Mouse (Mus musculus) midbrain, embryonic 12.5 days (tissue): ENCODE data around the gene Ralgps1. TPM values are rescaled to one million over a fixed set of nuclear protein-coding genes. Genes with fewer than 3 reads are reported as not detected.
"Not testable (repeated sequence)": the region's sequence is repeated elsewhere in the genome, so short reads cannot be mapped to it uniquely, and the experiment has no call there.

Experiments
- ATAC-seq: fragments of 200-750 bp; cut with Nextera tagmentation; 2 replicates; pipeline ENCODE4 v1.8.0; 2017; ENCODE audit warnings: low read depth, moderate TSS enrichment, moderate library complexity; ENCODE audit not compliant: low FRiP score
- H3K27ac ChIP-seq: fragments of 300-500 bp; sonication (generic); replicated peaks from 2 replicates; pipeline ENCODE4 v1.5.1; 2016; ENCODE audit warnings: mild to moderate bottlenecking
- H3K27me3 ChIP-seq: fragments of 300-500 bp; sonication (generic); 2 replicates; pipeline ENCODE4 v1.6.1; 2016; ENCODE audit warnings: mild to moderate bottlenecking
- H3K36me3 ChIP-seq: fragments of 300-500 bp; sonication (generic); 2 replicates; pipeline ENCODE4 v1.6.1; 2016
- H3K4me1 ChIP-seq: fragments of 300-500 bp; sonication (generic); 2 replicates; pipeline ENCODE4 v1.6.1; 2016
- H3K4me2 ChIP-seq: fragments of 300-500 bp; sonication (generic); replicated peaks from 2 replicates; pipeline ENCODE4 v1.6.1; 2016; ENCODE audit warnings: mild to moderate bottlenecking, moderate library complexity
- H3K4me3 ChIP-seq: fragments of 300-500 bp; sonication (generic); 2 replicates; pipeline ENCODE4 v1.5.1; 2016; ENCODE audit warnings: mild to moderate bottlenecking
- H3K9ac ChIP-seq: fragments of 300-500 bp; sonication (generic); replicated peaks from 2 replicates; pipeline ENCODE4 v1.6.1; 2016; ENCODE audit warnings: mild to moderate bottlenecking, moderate library complexity
- H3K9me3 ChIP-seq: fragments of 300-500 bp; sonication (generic); 2 replicates; pipeline ENCODE4 v1.6.1; 2016; ENCODE audit warnings: mild to moderate bottlenecking
- WGBS: fragments of 180-500 bp; shearing (Covaris S2); methylation state at CpG from one replicate; pipeline ENCODE4 v1.1.7; 2016; 5-methylcytosine and 5-hydroxymethylcytosine counted together
- polyA plus RNA-seq: library from polyadenylated mRNA; unstranded; fragments of >200 nt; fragmentation: Nextera tagmentation; extraction: Ambion mirVana; gene quantifications from 2 replicates; pipeline ENCODE4 v1.2.1, GENCODE M21; 2016

Gene Ralgps1
- polyA plus RNA-seq, 1 experiment from 2014 or later: 26.6 TPM

DNA sequence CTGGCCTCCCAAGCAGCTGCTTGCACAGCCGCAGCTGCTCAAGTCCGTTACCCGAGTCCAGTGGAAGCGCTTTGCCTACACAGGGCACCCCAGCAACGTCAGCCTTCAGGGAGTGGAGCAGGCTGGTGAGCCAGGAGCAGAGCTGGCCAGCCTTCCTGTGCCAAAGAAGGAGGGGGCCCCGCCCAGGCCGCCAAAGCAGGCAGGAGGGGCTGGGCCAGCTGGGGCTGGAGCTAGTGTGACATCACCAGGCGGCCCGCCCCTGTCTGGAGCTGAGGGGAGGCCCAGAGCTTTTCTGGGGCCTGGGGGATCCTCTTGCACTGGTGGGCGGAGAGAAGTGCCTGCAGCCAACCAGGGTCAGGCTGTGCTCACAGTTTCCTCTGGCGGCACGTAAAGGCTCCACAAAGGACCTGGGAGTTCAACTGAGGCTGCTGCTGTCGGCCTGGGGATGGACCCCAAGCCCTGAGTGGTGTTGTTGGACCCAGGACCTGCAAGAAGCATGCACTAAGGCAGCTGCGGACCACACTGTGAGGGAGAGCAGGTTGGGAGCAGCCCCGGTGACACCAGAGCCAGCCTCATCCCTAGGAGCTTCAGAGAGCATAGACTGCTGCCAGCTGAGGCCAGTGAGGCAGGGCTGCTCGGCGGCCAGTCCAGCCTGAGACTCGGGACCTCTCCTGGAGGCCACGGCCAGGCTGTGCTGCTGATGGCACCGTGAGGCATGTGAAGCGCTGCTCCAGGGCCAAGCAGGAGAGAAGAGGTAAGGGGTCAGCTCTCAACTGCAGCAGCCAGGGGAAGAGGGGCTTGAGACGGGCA, 155.4 kb downstream of the Ralgps1 start, which contains the start of gene Angptl2:
Gene Angptl2, plus strand, starts transcription at position 370 of the 810 bp plus-strand sequence.
- peak within 1 kb of the TSS; percentile 86 for H3K27ac ChIP-seq
- peak; percentile 96 for ATAC-seq
- peak within 1 kb of the TSS; percentile 73 for H3K4me2 ChIP-seq
- H3K27me3 ChIP-seq: 0 out of 2 replicates have a peak, but pooled peaks cover 6% of the 10 kb centered on the region
- H3K9me3 ChIP-seq: no peaks in the 10 kb centered on the region
- 0 out of 2 replicates have a peak, but pooled peaks cover under 1% of the 10 kb centered on the region for H3K36me3 ChIP-seq
- peaks cover 49% of the 10 kb centered on the region for H3K4me1 ChIP-seq
- H3K9ac ChIP-seq: peak within 1 kb of the TSS; percentile 63
- H3K4me3 ChIP-seq: peak within 1 kb of the TSS; percentile 46
- under 1% methylated on average over 22 of the region's 22 CpGs for whole genome bisulfite sequencing

DNA sequence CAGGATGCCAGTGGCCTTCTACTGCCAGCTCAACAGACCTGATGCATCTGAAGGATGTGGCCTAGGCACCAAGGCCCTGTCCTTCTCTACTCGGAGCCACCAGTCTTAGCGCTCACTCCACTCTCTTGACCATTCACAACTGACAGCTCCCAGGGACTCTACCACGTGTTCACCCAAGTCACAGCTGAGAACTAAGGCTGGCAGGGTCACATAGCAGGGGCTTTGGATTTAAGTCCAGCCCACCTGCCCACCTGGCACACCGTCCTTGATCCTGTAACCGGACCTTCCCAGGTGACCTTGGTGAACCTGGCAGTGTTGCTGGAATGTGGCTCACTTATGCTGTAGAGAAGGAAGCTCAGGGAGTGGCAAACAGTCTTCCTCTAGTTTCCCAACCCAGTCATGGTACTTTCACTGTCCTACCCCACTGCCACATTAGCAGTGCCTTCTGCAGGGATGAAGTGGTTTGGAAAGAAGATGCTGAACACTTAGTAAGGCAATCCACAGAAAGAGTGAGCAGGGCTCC, 156.0 kb downstream of the Ralgps1 start:
- Histone ChIP-seq H3K4me3 (peak overlapping the region; percentile 46; the same call in 1 of the 2 replicates), H3K9ac (peak overlapping the region; percentile 1; the same call in 1 of the 2 replicates), H3K36me3 (no peaks in the 10 kb centered on the region), H3K4me1 (peaks cover 48% of the 10 kb centered on the region), H3K4me2 (peak overlapping the region; percentile 73), H3K9me3 (no peaks in the 10 kb centered on the region), H3K27ac (peak overlapping the region; percentile 86), H3K27me3 (0 out of 2 replicates have a peak, but pooled peaks cover 6% of the 10 kb centered on the region)
- peak; percentile 17; the same call in 1 of the 2 replicates for ATAC-seq
- 68% methylated on average over 5 of the region's 5 CpGs for WGBS

DNA sequence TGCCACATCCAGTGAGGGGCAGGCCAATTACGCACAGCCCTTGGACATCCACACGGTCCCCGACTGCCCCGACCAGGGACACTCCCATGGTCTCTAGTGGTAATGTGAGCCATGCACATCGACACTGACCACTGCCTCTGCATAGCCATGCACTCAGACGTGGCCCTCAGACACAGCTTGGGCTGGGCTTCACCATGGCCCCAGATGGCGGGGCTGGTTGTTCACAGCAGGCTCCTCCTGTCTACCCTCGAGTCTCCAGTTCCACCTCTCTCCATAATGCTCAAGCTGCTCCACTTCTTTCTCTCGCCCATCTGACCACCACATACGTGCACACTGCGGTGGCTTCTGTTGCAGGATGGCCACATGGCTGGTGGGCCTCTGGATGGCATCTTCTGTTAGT, 160.0 kb downstream of the Ralgps1 start:
- not testable (repeated sequence) for H3K9me3 ChIP-seq, H3K9ac ChIP-seq, H3K27ac ChIP-seq, ATAC-seq, H3K4me2 ChIP-seq, H3K4me3 ChIP-seq, H3K36me3 ChIP-seq, H3K27me3 ChIP-seq
- 85% methylated on average over 11 of the region's 11 CpGs for WGBS
- peaks cover 22% of the 10 kb centered on the region for H3K4me1 ChIP-seq

DNA sequence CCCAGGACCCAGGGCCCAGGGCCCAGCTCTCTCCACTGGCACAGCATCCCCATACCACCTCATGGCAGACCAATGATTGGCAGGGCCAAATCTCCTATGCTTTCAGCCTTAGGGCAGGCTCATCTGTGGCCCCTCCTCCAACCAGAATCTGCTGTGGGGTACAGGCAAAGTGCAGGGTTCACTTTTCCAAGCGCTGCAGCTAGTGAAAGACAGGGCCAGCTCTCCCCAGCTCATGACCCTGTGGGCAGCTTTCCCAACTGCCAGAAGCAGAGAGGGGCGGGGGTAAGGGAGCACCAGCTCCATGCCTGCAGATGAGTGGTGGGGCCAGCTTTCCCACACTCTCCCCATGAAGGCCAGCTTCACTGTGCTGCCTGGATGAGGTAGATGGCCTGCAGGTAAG, 160.4 kb downstream of the Ralgps1 start:
- ATAC-seq: no peak
- H3K9me3 ChIP-seq: no peaks in the 10 kb centered on the region
- no peak overlapping the region for H3K9ac ChIP-seq
- 0 out of 2 replicates have a peak, but pooled peaks cover 6% of the 10 kb centered on the region for H3K27me3 ChIP-seq
- H3K4me3 ChIP-seq: no peak overlapping the region
- H3K4me1 ChIP-seq: peaks cover 22% of the 10 kb centered on the region
- H3K4me2 ChIP-seq: no peak overlapping the region
- no peak overlapping the region for H3K27ac ChIP-seq
- WGBS: 83% methylated on average over 2 of the region's 2 CpGs
- no peaks in the 10 kb centered on the region for H3K36me3 ChIP-seq

DNA sequence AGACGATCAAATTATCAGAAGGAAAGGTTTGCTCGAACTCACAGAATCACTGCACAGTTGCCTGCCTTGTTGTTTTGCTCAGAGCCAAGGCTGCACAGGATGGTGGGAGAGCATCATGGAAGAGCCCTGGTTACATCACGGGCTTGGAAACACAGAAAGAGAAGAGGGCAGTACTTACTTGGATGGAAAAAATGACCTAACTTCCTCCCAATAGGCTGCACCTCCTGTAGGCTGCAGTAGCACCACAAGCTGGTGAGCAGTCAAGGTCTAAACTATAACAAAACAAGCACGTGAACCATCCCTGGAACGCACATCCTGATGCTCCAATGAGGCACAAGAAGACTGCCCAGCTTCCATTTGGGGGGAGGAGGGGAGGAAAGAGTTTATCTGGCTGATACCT, 163.2 kb downstream of the Ralgps1 start:
- Histone ChIP-seq H3K27me3 (no peaks in the 10 kb centered on the region), H3K9me3 (no peaks in the 10 kb centered on the region), H3K4me3 (no peak overlapping the region), H3K27ac (no peak overlapping the region), H3K4me2 (no peak overlapping the region), H3K9ac (no peak overlapping the region), H3K36me3 (no peaks in the 10 kb centered on the region), H3K4me1 (peaks cover 26% of the 10 kb centered on the region)
- no peak for ATAC-seq
- WGBS: 89% methylated on average over 5 of the region's 5 CpGs

DNA sequence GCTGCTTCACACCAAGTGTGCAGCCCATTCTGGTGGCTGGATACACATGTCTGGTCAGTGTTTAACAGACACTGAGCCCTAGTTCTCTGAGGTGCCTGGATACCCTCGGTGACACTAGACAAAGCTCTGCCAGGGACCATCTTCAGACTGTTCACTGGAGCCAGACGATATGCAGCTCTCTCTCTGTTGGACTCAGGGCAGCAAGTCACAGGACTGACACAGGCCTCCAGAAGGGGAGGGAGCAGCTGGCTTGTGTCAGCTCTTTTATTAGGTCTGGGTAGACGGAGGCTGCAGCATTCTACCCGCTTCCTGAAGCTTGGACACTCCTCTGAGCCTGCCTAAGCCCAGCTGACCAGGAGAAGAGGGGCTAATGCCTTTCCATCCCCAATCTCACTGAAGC, 164.2 kb downstream of the Ralgps1 start:
- ATAC-seq: no peak
- H3K9ac ChIP-seq: no peak overlapping the region
- H3K27ac ChIP-seq: peak overlapping the region; percentile 30; the same call in 1 of the 2 replicates
- H3K9me3 ChIP-seq: no peaks in the 10 kb centered on the region
- no peaks in the 10 kb centered on the region for H3K36me3 ChIP-seq
- H3K4me2 ChIP-seq: no peak overlapping the region
- H3K27me3 ChIP-seq: no peaks in the 10 kb centered on the region
- no peak overlapping the region for H3K4me3 ChIP-seq
- 31% methylated on average over 4 of the region's 4 CpGs for WGBS
- peaks cover 27% of the 10 kb centered on the region for H3K4me1 ChIP-seq

DNA sequence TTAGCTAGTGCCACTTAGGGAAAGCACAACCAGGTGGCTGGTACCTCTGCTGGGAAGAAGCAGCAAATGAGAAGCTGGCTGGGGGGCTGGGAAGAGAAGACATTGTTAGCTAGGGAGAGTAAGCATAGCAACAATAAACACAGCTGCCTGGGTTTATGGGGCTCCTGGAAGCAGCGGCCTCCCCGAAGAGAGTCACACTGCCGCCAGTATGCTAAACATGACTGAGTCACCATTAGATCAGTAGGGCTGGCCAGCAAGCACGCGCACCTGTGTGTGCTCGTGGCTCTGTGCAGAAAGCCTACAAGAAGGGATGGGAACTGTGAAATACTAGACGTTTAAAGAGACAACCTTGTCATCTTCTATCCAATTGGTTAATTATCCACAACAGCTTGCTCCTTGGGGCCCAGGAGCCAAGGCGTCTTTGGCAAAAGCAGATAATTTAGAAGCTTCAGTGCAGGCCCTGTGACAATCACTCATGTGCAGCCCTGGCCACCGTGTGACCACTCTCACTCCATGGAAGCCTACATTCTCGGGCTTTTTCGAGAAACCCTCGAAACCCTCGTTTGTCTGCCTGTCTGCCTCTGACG, 165.3 kb downstream of the Ralgps1 start:
- Histone ChIP-seq H3K9me3 (no peaks in the 10 kb centered on the region), H3K4me3 (no peak overlapping the region), H3K4me1 (peaks cover 27% of the 10 kb centered on the region), H3K4me2 (no peak overlapping the region), H3K27me3 (no peaks in the 10 kb centered on the region), H3K36me3 (no peaks in the 10 kb centered on the region), H3K9ac (no peak overlapping the region), H3K27ac (no peak overlapping the region)
- WGBS: 58% methylated on average over 14 of the region's 14 CpGs
- ATAC-seq: no peak

DNA sequence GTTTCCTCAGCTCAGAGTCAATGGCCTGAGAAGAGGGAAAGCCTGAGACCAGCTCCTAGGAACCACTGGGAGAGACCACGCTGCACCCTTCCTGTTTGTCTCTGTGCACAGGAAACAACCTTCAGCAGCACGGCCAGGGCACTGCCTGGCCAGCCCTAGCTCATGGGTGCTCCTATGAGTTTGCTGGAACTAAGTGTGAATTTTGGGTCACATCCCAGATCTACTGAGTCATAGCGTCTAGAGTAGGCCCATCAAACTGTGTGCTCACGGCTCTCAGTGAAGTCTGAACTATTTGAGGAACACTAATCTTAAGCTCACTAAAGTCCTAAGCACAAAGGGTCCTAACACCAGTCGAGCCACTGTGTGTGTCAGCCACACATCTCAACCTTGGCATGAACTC, 166.3 kb downstream of the Ralgps1 start:
- Histone ChIP-seq H3K9ac (no peak overlapping the region), H3K4me1 (peaks cover 30% of the 10 kb centered on the region), H3K9me3 (no peaks in the 10 kb centered on the region), H3K27ac (no peak overlapping the region), H3K4me3 (no peak overlapping the region), H3K4me2 (no peak overlapping the region), H3K36me3 (no peaks in the 10 kb centered on the region), H3K27me3 (no peaks in the 10 kb centered on the region)
- WGBS: 85% methylated on average over 5 of the region's 5 CpGs
- ATAC-seq: no peak

DNA sequence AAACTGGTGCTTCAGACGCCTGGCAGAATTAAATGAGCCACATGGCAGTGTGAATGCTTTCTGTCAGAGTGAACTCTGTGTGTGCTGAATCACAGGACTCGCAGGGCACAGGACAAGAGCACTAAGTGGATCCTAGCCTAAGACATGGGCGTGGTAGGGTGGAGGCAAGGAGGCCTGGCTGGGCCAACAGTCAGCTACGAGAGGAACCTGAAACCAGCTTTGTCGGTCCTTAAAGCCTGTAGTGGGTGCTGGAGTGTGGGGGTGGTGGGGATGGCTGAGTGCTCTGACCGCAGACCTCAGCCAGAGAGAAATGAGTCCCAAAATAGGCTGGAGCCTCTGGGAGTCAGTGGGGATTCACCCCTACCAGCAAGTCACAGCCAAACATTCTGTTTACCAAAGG, 168.0 kb downstream of the Ralgps1 start:
- Histone ChIP-seq H3K9me3 (no peaks in the 10 kb centered on the region), H3K4me3 (no peak overlapping the region), H3K27ac (peak overlapping the region; percentile 43; the same call in 1 of the 2 replicates), H3K4me1 (peaks cover 30% of the 10 kb centered on the region), H3K9ac (no peak overlapping the region), H3K36me3 (no peaks in the 10 kb centered on the region), H3K4me2 (no peak overlapping the region), H3K27me3 (no peaks in the 10 kb centered on the region)
- no peak for ATAC-seq
- WGBS: 63% methylated on average over 6 of the region's 6 CpGs

DNA sequence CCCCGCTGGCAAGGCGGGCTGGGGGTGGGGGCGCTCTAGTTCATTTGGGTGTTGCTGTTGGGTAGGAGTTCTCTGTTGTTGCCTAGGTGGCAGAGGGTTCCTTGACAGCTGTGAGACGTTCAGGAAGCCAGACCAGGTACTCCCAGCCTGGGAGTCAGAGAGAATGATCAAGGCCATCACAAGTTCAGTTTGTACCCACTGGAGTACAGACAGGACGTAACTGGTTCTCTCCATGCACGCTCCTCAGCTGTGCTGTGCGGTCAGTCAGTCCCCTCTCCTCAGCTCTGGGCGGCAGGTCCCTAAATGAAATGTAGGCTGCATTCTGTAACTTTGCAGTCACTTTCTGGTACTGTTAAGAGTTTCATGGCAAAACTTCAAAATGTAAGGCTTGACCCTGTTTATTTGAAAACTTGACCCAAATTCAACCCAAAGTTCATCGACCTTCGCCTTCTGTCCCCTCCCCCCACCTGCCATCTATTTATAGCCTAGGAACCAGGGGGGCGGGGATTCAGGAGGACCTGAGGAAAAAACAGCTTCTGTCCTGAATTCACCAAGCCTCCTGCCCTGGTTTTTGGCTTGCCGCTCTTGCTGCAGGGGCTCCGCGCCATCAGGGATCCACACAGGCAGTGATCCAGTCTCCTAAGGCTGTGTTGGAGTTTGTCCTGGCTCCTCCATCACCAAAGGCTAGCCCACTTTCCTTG, 170.8 kb downstream of the Ralgps1 start:
- WGBS: 74% methylated on average over 14 of the region's 14 CpGs

DNA sequence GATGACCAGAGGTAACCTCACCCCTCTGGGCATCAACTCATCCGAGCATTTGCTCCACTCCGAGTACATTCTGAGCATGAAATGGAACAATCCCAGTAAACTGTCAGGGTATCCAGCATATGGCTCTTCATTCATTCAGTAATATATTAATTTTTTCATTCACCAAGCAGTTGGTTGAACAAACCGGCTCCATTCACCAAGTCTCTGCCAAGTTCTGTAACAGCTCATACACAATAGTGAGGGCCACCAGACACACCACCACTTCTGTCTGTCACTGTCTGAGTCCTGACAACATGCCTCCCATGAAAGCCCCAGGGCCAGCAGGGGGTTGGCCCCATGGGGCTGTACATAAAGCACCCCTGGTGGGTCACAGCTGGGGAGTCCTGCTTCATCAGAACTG, 181.3 kb downstream of the Ralgps1 start:
- H3K36me3 ChIP-seq: no peaks in the 10 kb centered on the region
- H3K4me2 ChIP-seq: no peak overlapping the region
- H3K4me3 ChIP-seq: no peak overlapping the region
- H3K27ac ChIP-seq: no peak overlapping the region
- no peak for ATAC-seq
- no peak overlapping the region for H3K9ac ChIP-seq
- no peaks in the 10 kb centered on the region for H3K27me3 ChIP-seq
- H3K4me1 ChIP-seq: peaks cover 5% of the 10 kb centered on the region
- no peaks in the 10 kb centered on the region for H3K9me3 ChIP-seq
- 77% methylated on average over 3 of the region's 3 CpGs for WGBS

More for the DNA sequence above, 170.8 kb downstream of the Ralgps1 start:
- no peak for ATAC-seq
- Histone ChIP-seq H3K36me3 (no peaks in the 10 kb centered on the region), H3K4me1 (peaks cover 13% of the 10 kb centered on the region), H3K9ac (no peak overlapping the region), H3K9me3 (no peaks in the 10 kb centered on the region), H3K27ac (no peak overlapping the region), H3K4me2 (no peak overlapping the region), H3K27me3 (no peaks in the 10 kb centered on the region), H3K4me3 (no peak overlapping the region)
